Mouse (Mus musculus): ENCODE results near the gene Wfdc1. TPM values are rescaled to one million over a fixed set of nuclear protein-coding genes. Genes with fewer than 3 reads are reported as not detected.

Wfdc1 gene
- total and polyA plus RNA-seq, 3 experiments: not detected

GRCm38 (mm10) chr8:119656709-119657464, 9.3 kb upstream of the Wfdc1 start:
- no peak overlapping the region for H3K4me3 ChIP-seq (ENCODE audit: low read depth, low read length)
- 0 out of 2 replicates have a peak, but pooled peaks cover 4% of the 10 kb centered on the region for H3K27me3 ChIP-seq (ENCODE audit: insufficient read depth, low read length)
- H3K9me3 ChIP-seq (replicated peaks): no peaks in the 10 kb centered on the region
- no peaks in the 10 kb centered on the region for H3K4me1 ChIP-seq (ENCODE audit: insufficient read depth, low read depth, low read length)
- no peak for DNase-seq (ENCODE audit: low spot score)
- no peak for TF ChIP-seq GATA2 (IDR thresholded peaks at IDR 0.05; ENCODE audit: borderline replicate concordance, low read depth, low read length)
- no peak for TF ChIP-seq GATA1 (IDR thresholded peaks at IDR 0.05; ENCODE audit: borderline replicate concordance, low read length)
- no peak for TF ChIP-seq TAL1 (conservative IDR thresholded peaks at IDR 0.05; ENCODE audit: low read depth, low read length)
- no peak for TF ChIP-seq CTCF (IDR thresholded peaks at IDR 0.05; ENCODE audit: low read depth, low read length)
- TF ChIP-seq POLR2AphosphoS5 (IDR thresholded peaks at IDR 0.05; ENCODE audit: insufficient replicate concordance, low read depth, low read length): no peak
- no peak for ATAC-seq (ENCODE audit: extremely low read depth, insufficient number of reproducible peaks, low FRiP score, poor library complexity, severe bottlenecking)
- H3K36me3 ChIP-seq (replicated peaks): no peaks in the 10 kb centered on the region

- no peak for TF ChIP-seq CTCF (IDR thresholded peaks at IDR 0.05; ENCODE audit: low read depth, low read length)
- TF ChIP-seq POLR2AphosphoS5 (IDR thresholded peaks at IDR 0.05; ENCODE audit: insufficient replicate concordance, low read depth, low read length): no peak
- no peak for TF ChIP-seq GATA2 (IDR thresholded peaks at IDR 0.05; ENCODE audit: borderline replicate concordance, low read depth, low read length)
- no peak for TF ChIP-seq TAL1 (conservative IDR thresholded peaks at IDR 0.05; ENCODE audit: low read depth, low read length)
- no peak for TF ChIP-seq GATA1 (IDR thresholded peaks at IDR 0.05; ENCODE audit: borderline replicate concordance, low read length)
- no peak for ATAC-seq (ENCODE audit: extremely low read depth, insufficient number of reproducible peaks, low FRiP score, poor library complexity, severe bottlenecking)
- peaks cover 18% of the 10 kb centered on the region for H3K27me3 ChIP-seq (ENCODE audit: insufficient read depth, low read length)
Observed at GRCm38 (mm10) chr8:119661081-119661480, 5.1 kb upstream of the Wfdc1 start.

GRCm38 (mm10) chr8:119661892-119662291, 4.3 kb upstream of the Wfdc1 start:
- Histone ChIP-seq H3K4me3 (ENCODE audit: low read depth, low read length) (no peak overlapping the region), H3K9me3 (replicated peaks) (no peaks in the 10 kb centered on the region), H3K36me3 (replicated peaks) (no peaks in the 10 kb centered on the region), H3K4me1 (ENCODE audit: insufficient read depth, low read depth, low read length) (no peaks in the 10 kb centered on the region), H3K27me3 (ENCODE audit: insufficient read depth, low read length) (peaks cover 23% of the 10 kb centered on the region)
- TF ChIP-seq POLR2AphosphoS5 (IDR thresholded peaks at IDR 0.05; ENCODE audit: insufficient replicate concordance, low read depth, low read length) (no peak), TAL1 (conservative IDR thresholded peaks at IDR 0.05; ENCODE audit: low read depth, low read length) (no peak), GATA1 (IDR thresholded peaks at IDR 0.05; ENCODE audit: borderline replicate concordance, low read length) (no peak), GATA2 (IDR thresholded peaks at IDR 0.05; ENCODE audit: borderline replicate concordance, low read depth, low read length) (no peak), CTCF (IDR thresholded peaks at IDR 0.05; ENCODE audit: low read depth, low read length) (no peak)
- DNase-seq (ENCODE audit: low spot score) (no peak), ATAC-seq (ENCODE audit: extremely low read depth, insufficient number of reproducible peaks, low FRiP score, poor library complexity, severe bottlenecking) (no peak)

More at GRCm38 (mm10) chr8:119661081-119661480, 5.1 kb upstream of the Wfdc1 start:
- Histone ChIP-seq H3K4me3 (ENCODE audit: low read depth, low read length) (no peak overlapping the region), H3K9me3 (replicated peaks) (no peaks in the 10 kb centered on the region), H3K4me1 (ENCODE audit: insufficient read depth, low read depth, low read length) (no peaks in the 10 kb centered on the region), H3K36me3 (replicated peaks) (no peaks in the 10 kb centered on the region)
- DNase-seq (ENCODE audit: low spot score): no peak

GRCm38 (mm10) chr8:119663440-119663839, 2.7 kb upstream of the Wfdc1 start:
- Histone ChIP-seq H3K36me3 (replicated peaks) (no peaks in the 10 kb centered on the region), H3K9me3 (replicated peaks) (no peaks in the 10 kb centered on the region), H3K27me3 (ENCODE audit: insufficient read depth, low read length) (peaks cover 28% of the 10 kb centered on the region), H3K4me3 (ENCODE audit: low read depth, low read length) (no peak overlapping the region), H3K4me1 (ENCODE audit: insufficient read depth, low read depth, low read length) (no peaks in the 10 kb centered on the region)
- no peak for DNase-seq (ENCODE audit: low spot score)
- ATAC-seq (ENCODE audit: extremely low read depth, insufficient number of reproducible peaks, low FRiP score, poor library complexity, severe bottlenecking): no peak
- TF ChIP-seq GATA1 (IDR thresholded peaks at IDR 0.05; ENCODE audit: borderline replicate concordance, low read length): no peak
- no peak for TF ChIP-seq GATA2 (IDR thresholded peaks at IDR 0.05; ENCODE audit: borderline replicate concordance, low read depth, low read length)
- no peak for TF ChIP-seq POLR2AphosphoS5 (IDR thresholded peaks at IDR 0.05; ENCODE audit: insufficient replicate concordance, low read depth, low read length)
- TF ChIP-seq CTCF (IDR thresholded peaks at IDR 0.05; ENCODE audit: low read depth, low read length): no peak
- no peak for TF ChIP-seq TAL1 (conservative IDR thresholded peaks at IDR 0.05; ENCODE audit: low read depth, low read length)

GRCm38 (mm10) chr8:119665270-119665669, 895 bp upstream of the Wfdc1 start:
- no peak for ATAC-seq (ENCODE audit: extremely low read depth, insufficient number of reproducible peaks, low FRiP score, poor library complexity, severe bottlenecking)
- Histone ChIP-seq H3K27me3 (ENCODE audit: insufficient read depth, low read length) (peaks cover 28% of the 10 kb centered on the region), H3K9me3 (replicated peaks) (no peaks in the 10 kb centered on the region), H3K4me3 (ENCODE audit: low read depth, low read length) (no peak overlapping the region), H3K4me1 (ENCODE audit: insufficient read depth, low read depth, low read length) (no peaks in the 10 kb centered on the region), H3K36me3 (replicated peaks) (no peaks in the 10 kb centered on the region)
- TF ChIP-seq GATA2 (IDR thresholded peaks at IDR 0.05; ENCODE audit: borderline replicate concordance, low read depth, low read length): no peak
- TF ChIP-seq CTCF (IDR thresholded peaks at IDR 0.05; ENCODE audit: low read depth, low read length): no peak
- no peak for TF ChIP-seq POLR2AphosphoS5 (IDR thresholded peaks at IDR 0.05; ENCODE audit: insufficient replicate concordance, low read depth, low read length)
- no peak for TF ChIP-seq TAL1 (conservative IDR thresholded peaks at IDR 0.05; ENCODE audit: low read depth, low read length)
- no peak for TF ChIP-seq GATA1 (IDR thresholded peaks at IDR 0.05; ENCODE audit: borderline replicate concordance, low read length)
- no peak for DNase-seq (ENCODE audit: low spot score)

- Histone ChIP-seq H3K4me3 (ENCODE audit: low read depth, low read length) (no peak overlapping the region), H3K36me3 (replicated peaks) (no peaks in the 10 kb centered on the region), H3K4me1 (ENCODE audit: insufficient read depth, low read depth, low read length) (no peaks in the 10 kb centered on the region), H3K9me3 (replicated peaks) (no peaks in the 10 kb centered on the region), H3K27me3 (ENCODE audit: insufficient read depth, low read length) (peaks cover 25% of the 10 kb centered on the region)
- TF ChIP-seq GATA1 (IDR thresholded peaks at IDR 0.05; ENCODE audit: borderline replicate concordance, low read length): no peak
- no peak for TF ChIP-seq CTCF (IDR thresholded peaks at IDR 0.05; ENCODE audit: low read depth, low read length)
- TF ChIP-seq POLR2AphosphoS5 (IDR thresholded peaks at IDR 0.05; ENCODE audit: insufficient replicate concordance, low read depth, low read length): no peak
- no peak for TF ChIP-seq TAL1 (conservative IDR thresholded peaks at IDR 0.05; ENCODE audit: low read depth, low read length)
- TF ChIP-seq GATA2 (IDR thresholded peaks at IDR 0.05; ENCODE audit: borderline replicate concordance, low read depth, low read length): no peak
- DNase-seq (ENCODE audit: low spot score): no peak
- no peak for ATAC-seq (ENCODE audit: extremely low read depth, insufficient number of reproducible peaks, low FRiP score, poor library complexity, severe bottlenecking)
Observed at GRCm38 (mm10) chr8:119668447-119668846, 2.3 kb downstream of the Wfdc1 start.

Measured in G1E (cell line).